Mouse (Mus musculus) hindbrain, embryonic 15.5 days (tissue): Measurements from ENCODE around the gene Nif3l1. TPM values are rescaled to one million over a fixed set of nuclear protein-coding genes. Genes with fewer than 3 reads are reported as not detected.

Source experiments
- ATAC-seq: fragments of 200-750 bp; cut with Nextera tagmentation; 2 replicates; pipeline ENCODE4 v1.8.0; 2017; ENCODE audit warnings: low read depth, moderate number of reproducible peaks, moderate TSS enrichment; ENCODE audit not compliant: low FRiP score
- H3K27ac ChIP-seq: fragments of 300-500 bp; sonication (generic); replicated peaks from 2 replicates; pipeline ENCODE4 v1.5.1; 2015; ENCODE audit warnings: mild to moderate bottlenecking, inconsistent platforms
- H3K27me3 ChIP-seq: fragments of 300-500 bp; sonication (generic); 2 replicates; pipeline ENCODE4 v1.6.1; 2015; ENCODE audit warnings: control low read depth, inconsistent platforms
- H3K36me3 ChIP-seq: fragments of 300-500 bp; sonication (generic); 2 replicates; pipeline ENCODE4 v1.6.1; 2015; ENCODE audit warnings: control low read depth, inconsistent platforms
- H3K4me1 ChIP-seq: fragments of 300-500 bp; sonication (generic); replicated peaks from 2 replicates; pipeline ENCODE4 v1.6.1; 2015; ENCODE audit warnings: control low read depth, inconsistent platforms
- H3K4me2 ChIP-seq: fragments of 300-500 bp; sonication (generic); 2 replicates; pipeline ENCODE4 v1.6.1; 2015; ENCODE audit warnings: moderate library complexity, mild to moderate bottlenecking, inconsistent platforms
- H3K4me3 ChIP-seq: fragments of 300-500 bp; sonication (generic); 2 replicates; pipeline ENCODE4 v1.5.1; 2015; ENCODE audit warnings: mild to moderate bottlenecking, inconsistent platforms
- H3K9ac ChIP-seq: fragments of 300-500 bp; sonication (generic); 2 replicates; pipeline ENCODE4 v1.6.1; 2015; ENCODE audit warnings: inconsistent platforms
- H3K9me3 ChIP-seq: fragments of 300-500 bp; sonication (generic); 2 replicates; pipeline ENCODE4 v1.6.1; 2016; ENCODE audit warnings: control low read depth, inconsistent platforms
- WGBS: fragments of 180-500 bp; shearing (Covaris S2); methylation state at CpG from one replicate; pipeline ENCODE4 v1.1.7; 2015; 5-methylcytosine and 5-hydroxymethylcytosine counted together
- polyA plus RNA-seq: library from polyadenylated mRNA; unstranded; fragments of >200 nt; fragmentation: Nextera tagmentation; extraction: Ambion mirVana; gene quantifications from 2 replicates; pipeline ENCODE4 v1.2.1, GENCODE M21; 2015

Nif3l1 gene
- polyA plus RNA-seq, result 48.7 and 50.5 TPM in 2 replicates

- Histone ChIP-seq H3K36me3 (peaks cover 22% of the 10 kb centered on the region), H3K4me1 (peaks cover 25% of the 10 kb centered on the region), H3K27me3 (no peaks in the 10 kb centered on the region), H3K27ac (peak within 1 kb of the TSS; percentile 88), H3K4me2 (peak within 1 kb of the TSS; percentile 84), H3K4me3 (peak within 1 kb of the TSS; percentile 72), H3K9me3 (no peaks in the 10 kb centered on the region), H3K9ac (peak within 1 kb of the TSS; percentile 86)
- peak; percentile 99 for ATAC-seq
- WGBS, result under 1% methylated on average over 33 of the region's 33 CpGs
These were observed at the start of gene Nif3l1, which contains the start of gene Ppil3 for GRCm38 (mm10) chr1:58445143-58445722. TSS of gene Nif3l1 (plus strand) at chr1:58445151. TSS of gene Ppil3 (minus strand) at chr1:58445486.

DNA sequence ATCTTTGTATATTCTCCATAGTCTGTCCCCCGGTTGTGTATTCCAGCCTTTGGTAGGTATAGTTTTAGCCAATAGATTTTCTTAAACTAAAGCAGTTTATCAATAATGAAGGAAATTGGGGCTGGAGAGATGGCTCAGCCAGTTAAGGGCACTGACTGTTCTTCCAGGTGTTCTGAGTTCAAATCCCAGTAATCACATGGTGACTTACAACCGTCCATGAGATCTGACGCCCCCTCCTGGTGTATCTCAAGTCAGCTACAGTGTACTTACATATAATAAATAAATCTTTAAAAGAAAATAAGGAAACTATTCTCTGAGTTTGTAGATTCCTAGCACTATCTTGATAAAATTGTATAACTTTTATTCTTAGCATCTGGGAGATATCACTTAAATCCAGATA lies 49.6 kb upstream of the Nif3l1 start:
- Histone ChIP-seq H3K27me3 (no peaks in the 10 kb centered on the region), H3K9ac (no peak overlapping the region), H3K27ac (no peak overlapping the region), H3K9me3 (no peaks in the 10 kb centered on the region), H3K36me3 (peaks cover 54% of the 10 kb centered on the region), H3K4me1 (peaks cover 29% of the 10 kb centered on the region), H3K4me2 (no peak overlapping the region), H3K4me3 (no peak overlapping the region)
- ATAC-seq, result no peak
- 91% methylated on average over 3 of the region's 3 CpGs for WGBS

- Histone ChIP-seq H3K4me3 (no peak overlapping the region), H3K27ac (no peak overlapping the region), H3K36me3 (peaks cover 62% of the 10 kb centered on the region), H3K9ac (no peak overlapping the region), H3K4me1 (peaks cover 26% of the 10 kb centered on the region), H3K4me2 (no peak overlapping the region), H3K27me3 (no peaks in the 10 kb centered on the region), H3K9me3 (no peaks in the 10 kb centered on the region)
- WGBS, result 92% methylated on average over 1 of the region's 1 CpGs
- no peak for ATAC-seq
These were observed 48.8 kb upstream of the Nif3l1 start for GRCm38 (mm10) chr1:58396179-58396578.

DNA sequence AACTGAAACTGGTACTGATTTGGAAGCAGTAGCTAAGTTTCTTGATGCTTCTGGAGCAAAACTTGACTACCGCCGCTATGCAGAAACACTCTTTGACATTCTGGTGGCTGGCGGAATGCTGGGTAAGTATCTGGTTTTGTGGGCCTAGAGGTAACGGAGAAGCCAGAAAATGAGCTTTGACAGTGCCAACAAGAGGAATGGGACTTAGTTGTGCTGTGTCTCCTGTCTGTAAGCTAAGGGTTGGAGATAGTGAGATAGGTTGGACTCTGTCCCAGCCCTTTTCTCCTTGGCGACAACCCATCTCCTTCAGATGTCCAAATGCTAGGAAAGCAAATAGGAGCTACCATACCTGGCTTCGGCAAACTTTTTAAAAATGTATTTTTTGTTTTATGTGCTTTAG lies 47.2 kb upstream of the Nif3l1 start:
- no peak overlapping the region for H3K27ac ChIP-seq
- H3K4me2 ChIP-seq, result no peak overlapping the region
- no peaks in the 10 kb centered on the region for H3K9me3 ChIP-seq
- H3K4me3 ChIP-seq, result no peak overlapping the region
- WGBS, result 94% methylated on average over 6 of the region's 6 CpGs
- peaks cover 77% of the 10 kb centered on the region for H3K36me3 ChIP-seq
- ATAC-seq, result no peak
- no peak overlapping the region for H3K9ac ChIP-seq
- H3K4me1 ChIP-seq, result peaks cover 18% of the 10 kb centered on the region
- no peaks in the 10 kb centered on the region for H3K27me3 ChIP-seq

DNA sequence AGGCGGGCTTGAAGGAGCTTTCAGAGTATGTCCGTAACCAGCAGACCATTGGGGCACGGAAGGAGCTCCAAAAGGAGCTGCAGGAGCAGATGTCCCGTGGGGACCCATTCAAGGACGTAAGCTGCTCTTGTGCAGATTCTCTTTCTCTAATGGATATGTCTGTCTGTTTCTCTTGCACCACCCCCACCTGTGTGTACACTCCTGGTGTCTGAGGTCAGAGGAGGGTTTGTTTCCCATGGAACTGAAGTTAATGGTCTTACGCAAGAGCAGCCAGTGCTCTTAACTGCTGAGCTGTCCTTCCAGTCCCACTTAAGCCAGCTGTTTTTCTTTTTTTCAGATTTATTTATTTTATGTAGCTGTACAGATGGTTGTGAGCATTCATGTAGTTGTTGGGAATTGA lies 43.6 kb upstream of the Nif3l1 start:
- H3K9ac ChIP-seq, result no peak overlapping the region
- no peaks in the 10 kb centered on the region for H3K27me3 ChIP-seq
- peaks cover 85% of the 10 kb centered on the region for H3K36me3 ChIP-seq
- H3K27ac ChIP-seq, result no peak overlapping the region
- no peaks in the 10 kb centered on the region for H3K4me1 ChIP-seq
- H3K4me2 ChIP-seq, result no peak overlapping the region
- 91% methylated on average over 6 of the region's 6 CpGs for WGBS
- no peak overlapping the region for H3K4me3 ChIP-seq
- no peak for ATAC-seq
- no peaks in the 10 kb centered on the region for H3K9me3 ChIP-seq

- no peak overlapping the region for H3K4me2 ChIP-seq
- no peak overlapping the region for H3K9ac ChIP-seq
- H3K9me3 ChIP-seq, result no peaks in the 10 kb centered on the region
- no peak for ATAC-seq
- no peaks in the 10 kb centered on the region for H3K4me1 ChIP-seq
- peaks cover 78% of the 10 kb centered on the region for H3K36me3 ChIP-seq
- H3K4me3 ChIP-seq, result no peak overlapping the region
- no peak overlapping the region for H3K27ac ChIP-seq
- no peaks in the 10 kb centered on the region for H3K27me3 ChIP-seq
- 94% methylated on average over 5 of the region's 5 CpGs for WGBS
These were observed 41.2 kb upstream of the Nif3l1 start for GRCm38 (mm10) chr1:58403745-58404144.

GRCm38 (mm10) chr1:58407321-58407720 lies 37.6 kb upstream of the Nif3l1 start:
- Histone ChIP-seq H3K4me1 (no peaks in the 10 kb centered on the region), H3K27ac (no peak overlapping the region), H3K36me3 (peaks cover 72% of the 10 kb centered on the region), H3K4me3 (no peak overlapping the region), H3K9ac (no peak overlapping the region), H3K4me2 (no peak overlapping the region), H3K9me3 (no peaks in the 10 kb centered on the region), H3K27me3 (no peaks in the 10 kb centered on the region)
- ATAC-seq, result no peak
- WGBS, result 95% methylated on average over 7 of the region's 7 CpGs

DNA sequence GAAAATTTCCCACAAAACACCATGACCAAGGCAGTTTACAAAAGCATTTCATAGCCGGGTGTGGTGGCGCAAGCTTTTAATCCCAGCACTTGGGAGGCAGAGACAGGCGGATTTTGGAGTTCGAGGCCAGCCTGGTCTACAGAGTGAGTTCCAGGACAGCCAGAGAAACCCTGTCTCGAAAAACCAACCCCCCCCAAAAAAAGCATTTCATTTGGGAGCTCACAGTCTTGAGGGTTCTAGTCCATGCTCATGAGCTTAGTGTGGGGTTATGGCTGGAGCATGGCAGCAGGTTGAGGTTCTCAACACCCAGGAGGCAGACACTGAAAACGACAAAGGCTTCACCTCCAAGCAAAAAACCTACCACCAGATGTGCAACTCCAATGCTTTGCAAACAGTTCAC lies 36.8 kb upstream of the Nif3l1 start:
- peaks cover 71% of the 10 kb centered on the region for H3K36me3 ChIP-seq

GRCm38 (mm10) chr1:58409553-58410197 lies 35.3 kb upstream of the Nif3l1 start:
- ATAC-seq, result no peak
- no peaks in the 10 kb centered on the region for H3K4me1 ChIP-seq
- H3K27me3 ChIP-seq, result no peaks in the 10 kb centered on the region
- H3K36me3 ChIP-seq, result peaks cover 73% of the 10 kb centered on the region
- no peaks in the 10 kb centered on the region for H3K9me3 ChIP-seq
- WGBS, result 79% methylated on average over 5 of the region's 5 CpGs
- no peak overlapping the region for H3K9ac ChIP-seq
- H3K4me2 ChIP-seq, result no peak overlapping the region
- no peak overlapping the region for H3K27ac ChIP-seq
- no peak overlapping the region for H3K4me3 ChIP-seq

More for the DNA sequence above, 36.8 kb upstream of the Nif3l1 start:
- Histone ChIP-seq H3K9me3 (no peaks in the 10 kb centered on the region), H3K9ac (no peak overlapping the region), H3K4me2 (no peak overlapping the region), H3K4me3 (no peak overlapping the region), H3K27ac (no peak overlapping the region), H3K27me3 (no peaks in the 10 kb centered on the region), H3K4me1 (no peaks in the 10 kb centered on the region)
- 91% methylated on average over 6 of the region's 6 CpGs for WGBS
- no peak for ATAC-seq

GRCm38 (mm10) chr1:58410198-58410588 lies 34.8 kb upstream of the Nif3l1 start:
- Histone ChIP-seq H3K4me2 (no peak overlapping the region), H3K27ac (no peak overlapping the region), H3K36me3 (peaks cover 76% of the 10 kb centered on the region), H3K9me3 (no peaks in the 10 kb centered on the region), H3K27me3 (no peaks in the 10 kb centered on the region), H3K9ac (no peak overlapping the region), H3K4me1 (no peaks in the 10 kb centered on the region), H3K4me3 (no peak overlapping the region)
- 81% methylated on average over 3 of the region's 3 CpGs for WGBS
- ATAC-seq, result no peak

DNA sequence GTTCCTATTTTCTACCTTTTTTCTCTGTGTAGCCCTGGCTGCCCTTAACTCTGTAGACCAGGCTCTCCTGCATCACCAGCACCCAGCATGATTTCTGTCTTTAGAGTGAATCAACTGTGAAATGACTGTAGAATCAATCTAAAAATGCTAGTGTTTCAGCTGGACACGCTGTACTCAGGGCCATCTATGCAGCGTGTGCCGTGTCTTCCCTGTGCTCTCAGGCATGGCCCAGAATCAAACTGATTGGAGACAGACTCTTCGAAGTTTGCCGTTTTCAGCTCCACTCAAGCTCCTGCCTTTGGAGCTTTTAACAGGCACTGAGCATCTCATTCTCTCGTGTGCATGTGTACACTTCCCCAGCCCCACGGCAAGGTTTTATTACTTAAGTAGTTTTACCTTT lies 34.2 kb upstream of the Nif3l1 start:
- Histone ChIP-seq H3K9ac (no peak overlapping the region), H3K4me3 (no peak overlapping the region), H3K4me2 (no peak overlapping the region), H3K27me3 (no peaks in the 10 kb centered on the region), H3K27ac (no peak overlapping the region), H3K4me1 (no peaks in the 10 kb centered on the region), H3K9me3 (no peaks in the 10 kb centered on the region), H3K36me3 (peaks cover 77% of the 10 kb centered on the region)
- WGBS, result 91% methylated on average over 7 of the region's 7 CpGs
- ATAC-seq, result no peak

DNA sequence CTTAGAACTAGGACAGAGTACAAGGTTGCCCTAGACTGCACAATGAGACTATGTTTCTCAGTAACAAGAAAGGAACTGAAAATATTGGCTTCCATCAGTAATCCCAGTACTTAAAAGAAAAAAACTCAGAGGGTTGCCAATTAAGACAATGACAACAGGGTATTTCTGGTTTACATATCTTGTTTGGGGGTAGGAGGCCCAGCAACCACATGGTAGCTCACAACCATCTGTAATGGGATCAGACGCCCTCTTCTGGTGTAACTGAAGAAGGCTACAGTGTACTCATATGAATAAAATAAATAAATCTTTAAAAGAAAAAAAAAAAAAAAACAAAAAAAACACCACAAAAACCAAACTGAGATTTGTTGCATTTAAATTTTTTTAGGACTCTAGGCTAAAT lies 29.5 kb upstream of the Nif3l1 start:
- Histone ChIP-seq H3K9me3 (no peaks in the 10 kb centered on the region), H3K27me3 (no peaks in the 10 kb centered on the region), H3K36me3 (peaks cover 86% of the 10 kb centered on the region), H3K4me3 (no peak overlapping the region), H3K27ac (no peak overlapping the region), H3K4me1 (no peaks in the 10 kb centered on the region; the same call in 1 of the 2 replicates), H3K9ac (no peak overlapping the region), H3K4me2 (no peak overlapping the region)
- ATAC-seq, result no peak
- WGBS, result 10% methylated on average over 1 of the region's 1 CpGs
